Mouse (Mus musculus) cortical plate, adult 2 months (tissue): ENCODE results near the gene Heatr5b.

Experiments used
- CTCF ChIP-seq: fragments of 200-500 bp; IDR thresholded peaks from 2 replicates; pipeline ENCODE4 v1.5.1; 2011; ENCODE audit warnings: mild to moderate bottlenecking, control low read depth, low read length; ENCODE audit not compliant: insufficient read depth; ENCODE audit errors: extremely low read depth
- POLR2A ChIP-seq: fragments of 200-500 bp; IDR thresholded peaks from 2 replicates; pipeline ENCODE4 v1.6.1; 2011; ENCODE audit warnings: mild to moderate bottlenecking, low read length, control low read depth; ENCODE audit not compliant: insufficient read depth; ENCODE audit errors: extremely low read depth

DNA sequence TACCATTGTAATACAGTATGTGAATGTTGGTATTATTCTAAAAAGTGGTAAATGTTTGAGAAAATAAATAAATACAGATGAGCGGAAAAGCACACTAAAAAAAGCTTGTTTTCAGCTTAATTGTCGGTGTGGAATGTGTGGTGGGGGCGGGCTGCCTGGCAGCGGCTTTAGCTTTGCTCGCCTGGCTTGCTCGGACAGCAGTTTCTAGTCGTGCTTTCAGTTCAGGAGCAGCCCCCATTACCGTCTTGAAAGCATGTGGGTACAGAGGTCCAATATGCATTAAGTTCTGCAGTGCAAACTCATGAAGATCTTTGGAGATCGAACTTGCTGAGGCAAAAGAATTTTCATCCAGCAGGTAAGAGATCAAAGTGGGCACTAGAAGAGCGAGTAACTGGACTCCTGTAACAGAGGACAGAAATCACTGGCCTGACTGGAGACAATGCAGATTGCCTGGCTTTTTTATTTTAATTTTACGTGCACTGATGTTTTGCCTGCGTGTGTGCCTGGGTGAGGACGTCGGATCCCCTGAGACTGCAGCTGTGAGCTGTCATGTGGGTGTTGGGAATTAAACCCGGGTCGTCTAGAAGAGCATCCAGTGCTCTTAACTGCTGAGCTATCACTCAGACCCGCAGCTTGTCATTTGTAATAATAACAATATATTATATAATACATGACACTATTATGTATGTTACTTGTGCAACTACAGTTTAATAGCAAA, 82.1 kb downstream of the Heatr5b start:
- TF ChIP-seq CTCF (no peak), POLR2A (no peak)
